Mouse (Mus musculus) C2C12 (cell line): ENCODE results near the gene Pkn1.

Source experiments
- CTCF ChIP-seq: IDR thresholded peaks from one replicate; pipeline ENCODE4 v1.5.1; 2011; ENCODE audit not compliant: control insufficient read depth, insufficient read depth, insufficient read length
- FOSL1 ChIP-seq: IDR thresholded peaks from one replicate; pipeline ENCODE4 v1.8.0; 2011; ENCODE audit warnings: mild to moderate bottlenecking, low read length; ENCODE audit not compliant: poor library complexity, insufficient read depth, severe bottlenecking
- MAX ChIP-seq: IDR thresholded peaks from one replicate; pipeline ENCODE4 v1.6.1; 2011; ENCODE audit warnings: mild to moderate bottlenecking, control low read depth

GRCm38 (mm10) chr8:83738949-83739710, 40.2 kb upstream of the Pkn1 start:
- TF ChIP-seq MAX (no peak), FOSL1 (no peak), CTCF (no peak)
